Mouse (Mus musculus) CH12.LX (cell line): ENCODE data around the gene Dnajc11.

Source experiments
- CHD1 ChIP-seq: IDR thresholded peaks from 2 replicates; pipeline ENCODE4 v1.6.1; 2012; ENCODE audit warnings: low read depth, low read length, improper control_type of control experiment, inconsistent platforms
- CTCF ChIP-seq, 2 experiments: IDR thresholded peaks in 1 of 2; conservative IDR thresholded peaks in 1 of 2; 2 replicates each; pipeline ENCODE4 v1.5.1; 2011 to 2012; ENCODE audit warnings: low read depth in 2 of 2, low read length in 2 of 2, improper control_type of control experiment in 1 of 2, inconsistent platforms in 1 of 2, mild to moderate bottlenecking in 1 of 2, moderate library complexity in 1 of 2
- ELF1 ChIP-seq: IDR thresholded peaks from 2 replicates; pipeline ENCODE4 v1.6.1; 2014; ENCODE audit warnings: low read depth, mild to moderate bottlenecking, inconsistent platforms, low read length, improper control_type of control experiment
- ETS1 ChIP-seq: conservative IDR thresholded peaks from 2 replicates; pipeline ENCODE4 v1.6.1; 2012; ENCODE audit warnings: low read depth, mild to moderate bottlenecking, inconsistent platforms, low read length, improper control_type of control experiment, moderate library complexity
- JUN ChIP-seq: IDR thresholded peaks from 2 replicates; pipeline ENCODE4 v1.6.1; 2011; ENCODE audit warnings: low read depth, mild to moderate bottlenecking, low read length, improper control_type of control experiment, moderate library complexity; ENCODE audit not compliant: insufficient read depth
- MAZ ChIP-seq: IDR thresholded peaks from 2 replicates; pipeline ENCODE4 v1.6.1; 2012; ENCODE audit warnings: low read depth, mild to moderate bottlenecking, inconsistent platforms, low read length, improper control_type of control experiment, moderate library complexity
- POLR2A ChIP-seq: IDR thresholded peaks from 2 replicates; pipeline ENCODE4 v1.6.1; 2011; ENCODE audit warnings: low read depth, mild to moderate bottlenecking, improper control_type of control experiment, low read length
- SIN3A ChIP-seq: IDR thresholded peaks from 2 replicates; pipeline ENCODE4 v1.6.1; 2012; ENCODE audit warnings: low read length, improper control_type of control experiment, inconsistent platforms
- TBP ChIP-seq: conservative IDR thresholded peaks from 2 replicates; pipeline ENCODE4 v1.6.1; 2011; ENCODE audit warnings: low read depth, low read length, improper control_type of control experiment
- TCF12 ChIP-seq: IDR thresholded peaks from 2 replicates; pipeline ENCODE4 v1.6.1; 2014; ENCODE audit warnings: low read depth, mild to moderate bottlenecking, inconsistent platforms, low read length, improper control_type of control experiment
- UBTF ChIP-seq: IDR thresholded peaks from 2 replicates; pipeline ENCODE4 v1.6.1; 2012; ENCODE audit warnings: low read depth, mild to moderate bottlenecking, inconsistent platforms, low read length, improper control_type of control experiment, moderate library complexity
- USF1 ChIP-seq: IDR thresholded peaks from 2 replicates; pipeline ENCODE4 v1.6.1; 2014; ENCODE audit warnings: low read depth, mild to moderate bottlenecking, inconsistent platforms, low read length, improper control_type of control experiment
- ZKSCAN1 ChIP-seq: IDR thresholded peaks from 2 replicates; pipeline ENCODE4 v1.6.1; 2012; ENCODE audit warnings: low read depth, inconsistent platforms, low read length, improper control_type of control experiment, borderline replicate concordance

DNA sequence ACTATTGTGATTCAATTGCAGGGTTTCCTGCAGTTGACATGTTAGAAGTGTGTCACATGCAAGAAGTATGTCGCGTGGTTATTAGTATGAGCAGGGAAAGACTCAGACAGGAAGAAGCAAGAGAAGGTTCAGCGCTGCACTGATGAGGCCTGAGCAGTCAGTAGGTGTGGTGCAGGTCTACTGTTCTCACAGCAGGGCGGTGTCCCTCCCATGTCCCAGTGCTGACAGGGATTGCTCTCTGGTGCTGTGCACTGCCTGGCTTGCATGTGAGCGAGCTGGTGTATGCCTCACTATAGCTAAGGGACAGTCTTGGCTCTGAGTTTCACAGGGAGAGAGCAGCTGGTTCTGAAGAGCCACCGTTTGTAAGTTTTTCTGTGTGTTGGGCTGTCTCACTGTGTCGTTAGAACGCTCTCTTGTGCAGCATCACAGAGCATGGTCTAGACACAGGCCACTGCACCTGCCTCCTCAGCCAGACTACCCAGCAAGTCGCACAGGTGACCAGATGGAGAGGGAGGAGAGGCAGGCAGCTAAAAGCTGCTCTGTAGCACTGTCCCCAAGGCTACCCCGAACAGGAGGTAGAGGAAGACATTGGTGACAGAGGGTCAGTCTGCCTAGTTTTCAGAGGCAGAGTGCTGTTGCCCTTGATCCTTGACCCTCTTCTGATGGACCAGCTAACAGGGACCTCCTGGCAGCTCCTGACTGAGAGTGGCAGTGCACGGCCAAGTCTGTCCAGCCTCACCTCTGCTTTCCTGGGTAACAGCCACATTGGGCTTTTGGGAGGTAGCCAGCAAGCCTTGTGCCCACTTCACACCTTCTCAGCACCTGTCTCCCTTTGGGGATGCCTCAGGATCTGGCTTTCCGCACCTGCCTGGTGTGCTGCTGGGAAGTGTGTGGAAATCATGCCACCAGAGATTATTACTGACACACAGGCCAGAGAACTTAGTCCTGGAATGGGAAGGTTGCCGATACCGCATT lies 15.3 kb downstream of the Dnajc11 start:
- TF ChIP-seq JUN (no peak), CHD1 (no peak), SIN3A (no peak), TCF12 (no peak), ETS1 (no peak), MAZ (no peak), ZKSCAN1 (no peak), USF1 (no peak), UBTF (no peak), POLR2A (no peak), CTCF (conservative IDR thresholded peaks at IDR 0.05 in 1 of 2, IDR thresholded peaks at IDR 0.05 in 1 of 2; ENCODE audit: low read depth in 2 of 2, low read length in 2 of 2) (no peak), ELF1 (no peak), TBP (no peak)
